Mouse (Mus musculus) brain, embryonic 14.5 days (tissue): Measurements from ENCODE around the gene Nectin2.

Experiments used
- CTCF ChIP-seq: fragments of 200-500 bp; IDR thresholded peaks from 2 replicates; pipeline ENCODE4 v1.5.1; 2012; ENCODE audit warnings: inconsistent platforms, mild to moderate bottlenecking, moderate library complexity, borderline replicate concordance; ENCODE audit not compliant: insufficient read depth, insufficient read length; ENCODE audit errors: extremely low read depth
- POLR2A ChIP-seq: fragments of 200-500 bp; IDR thresholded peaks from 2 replicates; pipeline ENCODE4 v1.6.1; 2012; ENCODE audit warnings: mild to moderate bottlenecking, inconsistent platforms, borderline replicate concordance; ENCODE audit not compliant: poor library complexity, insufficient read depth, insufficient read length, severe bottlenecking; ENCODE audit errors: extremely low read depth

GRCm38 (mm10) chr7:19783630-19784029 lies 33.3 kb upstream of the Nectin2 start:
- TF ChIP-seq CTCF (no peak), POLR2A (no peak)
